Mouse (Mus musculus): ENCODE results near the gene Isoc2b.
"Not testable (repeated sequence)": the region's sequence is repeated elsewhere in the genome, so short reads cannot be mapped to it uniquely, and the experiment has no call there.

Isoc2b gene

DNA sequence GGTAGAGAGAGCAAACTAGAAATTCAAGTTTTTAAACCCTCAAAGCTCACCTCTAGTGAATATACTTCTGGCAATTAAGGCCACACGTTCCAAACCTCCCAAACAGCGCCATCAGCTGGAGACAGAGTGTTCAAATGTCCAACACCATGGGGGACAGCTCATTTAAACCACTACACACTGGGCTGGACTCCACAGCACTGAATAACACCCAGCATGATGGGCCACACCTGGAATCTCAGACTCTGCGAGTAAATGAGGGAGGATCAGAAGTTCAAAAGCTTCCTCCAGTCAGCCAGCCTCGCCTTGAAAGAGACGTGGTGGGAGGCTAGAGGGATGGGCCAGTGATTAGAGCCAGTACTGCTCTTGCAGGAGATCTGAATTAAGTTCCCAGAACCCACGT, at the start of gene Isoc2b:
Gene Isoc2b (minus strand): TSS at position 126 of the 400 bp plus-strand sequence.
- no peak for DNase-seq (ENCODE audit: low spot score in 2 of 2)

DNA sequence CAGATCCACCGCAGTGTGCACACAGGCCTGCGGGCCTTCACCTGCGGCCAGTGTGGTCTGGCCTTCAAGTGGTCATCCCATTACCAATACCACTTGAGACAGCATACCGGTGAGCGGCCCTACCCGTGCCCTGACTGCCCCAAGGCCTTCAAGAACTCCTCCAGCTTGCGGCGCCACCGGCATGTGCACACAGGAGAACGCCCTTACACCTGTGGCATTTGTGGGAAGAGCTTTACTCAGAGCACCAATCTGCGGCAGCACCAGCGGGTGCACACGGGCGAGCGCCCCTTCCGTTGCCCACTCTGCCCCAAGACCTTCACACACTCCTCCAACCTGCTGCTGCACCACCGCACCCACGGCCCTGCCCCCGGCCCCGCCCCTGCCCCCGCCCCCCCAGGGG, 49.0 kb upstream of the Isoc2b start:
- no peak for DNase-seq (ENCODE audit: low spot score in 2 of 2)

DNA sequence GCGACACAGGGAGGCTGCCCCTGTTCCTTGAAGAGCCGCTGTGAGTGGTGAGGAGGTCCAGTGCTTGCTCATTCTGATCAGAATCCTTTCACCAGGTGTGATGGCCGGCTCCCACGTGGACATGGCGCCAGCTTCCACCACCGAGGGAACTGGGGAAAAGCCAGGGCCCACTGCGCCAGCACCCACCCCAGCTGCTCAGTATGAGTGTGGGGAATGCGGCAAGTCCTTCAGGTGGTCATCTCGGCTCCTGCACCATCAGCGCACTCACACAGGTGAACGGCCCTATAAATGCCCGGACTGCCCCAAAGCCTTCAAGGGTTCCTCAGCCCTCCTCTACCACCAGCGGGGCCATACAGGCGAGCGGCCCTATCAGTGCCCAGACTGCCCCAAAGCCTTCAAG, 48.6 kb upstream of the Isoc2b start:
- DNase-seq (ENCODE audit: low spot score in 2 of 2) = no peak

DNA sequence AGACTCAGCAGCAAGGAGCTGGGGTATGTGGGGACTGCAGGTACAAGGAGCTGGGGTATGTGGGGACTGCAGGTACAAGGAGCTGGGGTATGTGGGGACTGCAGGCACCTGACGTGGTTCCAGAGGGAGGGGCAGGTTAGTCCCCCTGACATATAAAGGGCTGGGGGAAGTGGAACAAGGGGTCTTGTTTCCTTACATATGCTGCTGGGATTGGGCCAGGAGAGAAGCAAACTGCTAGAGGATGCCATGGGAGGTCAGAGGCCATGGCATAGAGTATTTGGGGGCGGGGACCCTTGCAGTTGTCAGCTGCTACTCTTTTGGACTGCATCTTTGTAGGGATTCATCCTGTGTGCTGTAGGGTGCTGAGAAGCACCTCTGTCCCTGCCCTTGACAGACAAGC, 47.4 kb upstream of the Isoc2b start:
- DNase-seq (ENCODE audit: low spot score in 2 of 2) = no peak

DNA sequence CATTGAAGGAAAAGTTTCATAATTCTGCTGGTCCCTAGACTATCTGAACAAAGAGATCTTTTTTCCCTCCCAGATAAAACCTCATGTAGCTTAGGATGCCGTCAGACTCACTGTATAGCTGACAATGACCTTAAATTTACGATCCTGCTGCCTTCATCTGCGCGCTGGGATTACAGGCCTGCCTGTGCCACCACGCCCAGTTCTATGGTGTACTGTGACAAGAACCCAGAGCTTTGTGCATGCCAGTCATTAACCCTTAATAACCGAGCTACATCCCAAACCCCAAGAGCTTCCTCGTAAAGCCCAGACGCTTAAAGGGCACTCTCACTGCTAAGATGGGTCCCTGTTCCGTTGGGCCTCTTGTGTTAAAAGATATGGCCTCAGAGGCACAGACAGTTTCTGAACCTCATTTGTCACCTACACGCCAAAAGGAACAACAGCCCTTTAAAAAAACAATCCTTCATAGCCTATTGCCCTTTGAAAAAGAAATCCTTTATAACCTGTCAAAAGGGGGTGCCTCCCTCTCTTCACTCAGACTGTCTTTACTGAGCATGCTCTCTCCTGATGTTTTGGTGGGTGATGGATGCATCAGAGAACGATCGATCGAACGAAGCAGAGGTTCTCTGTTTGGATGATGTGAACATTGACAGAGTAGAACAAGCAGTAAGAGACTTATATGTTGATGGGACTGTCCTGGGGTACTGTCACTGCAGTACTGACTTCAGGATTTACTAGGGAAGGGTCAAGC, 45.8 kb upstream of the Isoc2b start:
- peak in 1 of 2 experiments; percentile 44 for DNase-seq (ENCODE audit: low spot score in 2 of 2)

DNA sequence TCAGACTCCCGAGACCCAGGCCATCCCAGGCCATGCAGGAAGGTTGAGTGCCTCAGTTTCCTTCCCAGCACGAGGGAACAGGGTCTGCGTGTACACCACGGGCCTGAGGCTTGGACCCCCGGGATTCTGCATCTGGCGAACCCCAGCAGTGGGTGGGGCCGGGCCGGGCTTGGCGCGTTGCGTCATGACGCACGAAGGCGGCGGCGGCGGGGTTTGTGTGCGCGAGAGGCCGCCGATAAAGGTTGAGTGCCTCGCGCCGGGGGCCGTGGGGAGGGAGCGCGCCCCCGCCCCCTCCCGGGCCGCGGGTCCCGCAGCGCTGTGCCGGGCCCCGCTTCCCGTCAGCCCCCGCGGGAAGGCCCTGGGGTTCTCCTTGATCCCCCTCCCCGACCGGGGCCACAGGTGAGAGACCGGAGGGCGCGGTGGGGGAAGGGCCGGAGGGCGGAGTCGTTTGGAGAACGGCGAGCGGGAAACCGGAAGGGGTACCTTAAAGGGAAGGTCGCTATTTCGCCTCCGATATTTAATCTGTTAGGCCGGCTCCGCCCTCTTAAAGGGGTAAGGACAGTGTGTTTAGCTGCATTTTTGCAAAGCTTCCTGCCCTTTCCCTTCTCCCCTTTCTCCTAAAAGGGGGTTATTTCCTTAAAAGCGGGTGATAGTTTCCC, 45.1 kb upstream of the Isoc2b start, which contains the start of gene Zfp628:
Gene Zfp628 (plus strand): TSS at position 211 of the 659 bp plus-strand sequence.
- DNase-seq (ENCODE audit: low spot score in 2 of 2) = peak; percentile 92 to 98

DNA sequence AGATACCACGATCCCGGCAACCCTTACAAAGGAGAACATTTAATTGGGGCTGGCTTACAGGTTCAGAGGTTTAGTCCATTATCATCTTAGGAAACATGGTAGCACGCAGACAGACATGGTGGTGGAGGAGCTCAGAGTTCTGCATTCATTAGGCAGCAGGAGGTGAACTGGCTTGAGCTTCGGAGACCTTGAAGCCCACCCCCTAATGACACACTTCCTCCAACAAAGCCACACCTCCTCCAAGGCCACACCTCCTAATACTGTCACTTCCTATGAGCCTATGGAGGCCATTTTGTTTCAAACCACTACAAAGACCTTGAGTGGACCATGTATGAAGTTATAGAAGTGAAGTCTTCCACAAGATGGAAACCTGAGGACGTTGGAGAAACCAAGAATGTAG, 42.2 kb upstream of the Isoc2b start:
- no peak for DNase-seq (ENCODE audit: low spot score in 2 of 2)

DNA sequence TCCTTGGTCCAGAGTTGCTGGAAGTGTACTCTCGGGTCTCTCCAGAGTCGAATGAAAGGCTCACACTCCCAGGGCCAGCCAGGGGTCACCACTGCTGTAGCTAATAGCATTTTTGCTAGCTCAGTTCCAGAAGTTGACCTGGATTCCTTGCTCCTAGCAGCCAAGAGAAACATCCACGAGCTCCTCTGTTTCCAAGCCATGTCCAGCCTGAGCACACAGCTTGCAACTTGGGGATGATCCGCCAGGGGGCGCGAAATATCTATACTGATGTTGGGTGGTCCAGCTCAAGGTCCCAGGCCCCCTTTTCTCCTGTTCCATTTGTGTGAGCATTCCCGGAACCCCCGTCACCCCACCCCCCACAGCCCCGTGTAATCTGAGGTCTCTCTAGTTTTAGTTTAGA, 41.5 kb upstream of the Isoc2b start:
- DNase-seq (ENCODE audit: low spot score in 2 of 2) = peak in 1 of 2 experiments; percentile 61

DNA sequence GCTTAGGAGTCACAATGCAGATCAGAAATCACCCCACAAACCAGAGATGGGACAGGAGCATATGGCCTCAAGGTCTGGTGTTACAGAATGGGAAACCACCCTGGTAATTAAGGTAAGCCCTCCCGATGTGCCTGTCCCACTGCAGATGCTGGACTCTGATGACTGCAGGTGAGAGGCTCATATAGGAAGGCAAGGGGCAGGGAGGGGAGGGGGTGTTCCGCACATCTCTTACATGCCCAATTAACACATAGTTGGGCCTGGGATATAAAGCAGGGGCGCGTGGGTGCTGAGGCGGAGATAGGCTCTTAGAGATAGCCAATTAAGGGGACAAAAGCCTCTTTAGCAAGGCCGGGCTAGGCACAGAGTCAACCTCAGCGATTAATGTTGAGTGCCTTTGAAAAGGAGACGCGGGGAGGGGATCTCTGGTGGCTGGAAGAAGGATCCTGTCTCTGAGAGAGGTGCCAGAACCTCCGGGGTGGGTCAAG, 36.5 kb upstream of the Isoc2b start, which contains the start of gene Gm36210:
Gene Gm36210 (minus strand): TSS at position 51 of the 485 bp plus-strand sequence.
- no peak for DNase-seq (ENCODE audit: low spot score in 2 of 2)

DNA sequence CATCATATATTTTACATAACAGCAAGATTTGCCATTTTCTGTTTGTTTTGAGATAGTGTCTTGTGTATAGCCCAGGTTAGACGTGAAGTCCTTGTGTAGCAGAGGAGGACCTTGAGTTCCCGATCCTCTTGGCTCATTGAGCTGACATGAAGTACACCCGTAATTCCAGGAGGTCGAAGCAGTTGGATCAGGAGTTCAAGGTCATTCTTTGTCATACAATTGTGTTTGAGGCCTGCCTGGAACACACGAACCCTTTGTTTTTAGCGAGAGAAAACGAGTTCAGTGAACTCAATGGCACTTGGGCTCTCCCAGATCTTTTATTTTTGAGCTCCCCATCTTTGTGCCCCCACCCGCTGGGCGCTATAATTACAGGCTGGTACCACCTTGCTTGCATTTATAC, 32.3 kb upstream of the Isoc2b start:
- DNase-seq (ENCODE audit: low spot score in 2 of 2) = no peak

DNA sequence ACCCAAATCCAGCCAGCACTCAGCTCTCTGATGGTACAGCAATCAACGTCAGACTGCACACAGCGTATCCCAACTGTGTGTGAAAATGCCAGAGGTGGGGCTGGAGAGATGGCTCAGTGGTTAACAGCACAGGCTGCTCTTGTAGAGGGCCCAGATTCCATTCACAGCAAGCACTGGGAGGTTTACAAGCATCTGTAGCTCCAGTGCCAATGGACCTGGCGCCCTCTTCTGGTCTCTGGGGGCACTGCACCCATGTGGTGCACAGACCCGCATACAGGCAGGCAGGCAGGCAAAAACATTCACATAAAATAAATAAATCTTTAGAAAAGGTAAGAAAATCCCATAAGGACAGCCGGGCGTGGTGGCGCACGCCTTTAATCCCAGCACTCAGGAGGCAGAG, 31.1 kb upstream of the Isoc2b start:
- peak in 1 of 2 experiments; percentile 53 for DNase-seq (ENCODE audit: low spot score in 2 of 2)

DNA sequence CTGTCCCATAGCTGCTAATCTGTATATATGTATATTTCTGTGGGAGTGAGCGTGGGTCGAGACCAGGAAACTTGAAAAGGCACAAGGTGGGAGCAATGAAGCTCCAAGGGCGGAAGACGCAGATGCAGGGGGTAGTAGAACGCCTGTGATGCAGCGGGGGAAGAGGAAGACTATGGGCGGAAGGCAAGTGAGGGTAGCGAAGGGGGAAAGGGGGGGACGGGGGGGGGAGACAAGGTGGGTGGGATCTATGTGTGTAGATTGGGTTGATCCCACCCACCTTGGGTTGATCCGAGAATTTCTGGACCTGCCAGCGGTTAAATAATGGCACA, 30.4 kb upstream of the Isoc2b start:
- no peak for DNase-seq (ENCODE audit: low spot score in 2 of 2)

DNA sequence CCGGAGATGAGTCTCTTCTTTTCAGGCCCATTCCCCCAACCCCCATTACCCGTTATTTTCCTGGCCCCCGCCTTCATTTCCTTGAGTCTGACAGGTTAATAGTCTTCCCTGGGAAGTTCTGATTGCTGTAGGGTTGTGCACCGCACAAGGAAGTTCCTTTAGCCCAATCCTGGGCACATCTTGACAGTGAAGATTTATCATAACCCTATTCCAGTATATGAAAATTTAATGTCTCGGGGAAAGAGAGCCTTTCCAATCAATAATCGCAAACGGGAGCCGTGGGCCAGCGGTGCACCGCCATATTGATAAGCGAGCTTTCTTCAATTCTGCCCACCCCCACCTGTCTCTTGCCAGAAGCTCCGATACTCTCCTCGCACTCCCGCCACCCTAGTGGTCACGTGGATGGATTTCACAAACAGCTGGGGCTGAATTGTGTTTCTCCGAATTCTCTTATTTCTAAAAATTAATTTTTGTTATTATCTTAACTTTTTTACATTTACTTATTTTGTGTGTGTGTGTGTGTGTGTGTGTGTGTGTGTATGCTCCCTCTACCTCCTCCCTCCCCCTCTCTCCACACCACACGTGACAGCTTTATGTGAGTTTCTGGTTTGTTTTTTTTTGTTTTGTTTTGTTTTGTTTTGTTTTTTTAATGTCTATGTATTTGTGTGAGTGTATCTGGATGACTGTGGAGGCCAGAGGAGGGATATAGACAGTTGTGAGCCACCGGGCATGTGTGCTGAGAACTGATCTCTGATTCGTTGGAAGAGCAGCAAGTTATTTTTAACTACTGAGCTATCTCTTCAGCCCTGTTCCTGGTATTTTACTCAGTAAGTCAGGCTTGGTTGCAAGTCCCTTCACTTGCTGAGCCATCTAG, 29.8 kb upstream of the Isoc2b start:
- no peak for DNase-seq (ENCODE audit: low spot score in 2 of 2)

DNA sequence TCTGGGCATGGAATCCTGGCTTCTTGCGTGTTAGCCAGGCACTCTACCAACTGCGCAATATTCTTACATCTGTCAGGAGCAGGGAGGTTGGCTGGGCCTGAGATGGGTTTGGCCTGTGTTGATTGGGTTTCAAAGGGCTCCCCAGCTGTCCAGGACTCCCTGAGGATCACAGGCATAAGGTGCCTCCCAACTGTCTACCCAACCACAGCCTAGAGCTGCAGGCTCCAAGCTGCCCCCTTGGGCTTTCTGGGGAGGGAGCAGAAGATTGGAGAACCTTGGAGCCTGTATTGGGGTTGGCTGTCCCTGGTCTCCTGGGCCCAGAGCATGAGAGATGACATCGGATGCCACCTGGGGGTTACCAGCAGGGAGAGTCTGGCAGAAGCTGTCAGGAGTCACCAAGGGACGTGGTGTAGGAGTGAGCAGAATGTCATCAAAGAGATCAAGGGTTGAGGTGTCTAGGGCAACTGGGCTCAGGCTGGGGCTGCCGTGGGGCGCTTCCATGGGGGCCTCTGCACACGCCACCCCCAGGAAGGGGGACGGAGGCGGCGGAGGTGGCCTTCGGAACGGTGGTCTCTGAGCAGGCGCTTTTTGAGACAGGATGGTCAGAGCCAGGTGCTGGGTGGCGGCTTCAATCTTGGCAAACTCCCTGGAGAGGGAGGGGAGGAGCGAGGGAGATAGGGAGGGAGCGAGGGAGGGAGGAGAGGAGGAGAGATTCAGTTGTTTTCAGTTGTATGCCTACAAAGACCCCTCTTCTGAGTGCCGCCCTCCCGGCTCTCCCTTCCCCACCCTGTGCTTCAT, 29.0 kb upstream of the Isoc2b start:
- DNase-seq (ENCODE audit: low spot score in 2 of 2) = no peak

DNA sequence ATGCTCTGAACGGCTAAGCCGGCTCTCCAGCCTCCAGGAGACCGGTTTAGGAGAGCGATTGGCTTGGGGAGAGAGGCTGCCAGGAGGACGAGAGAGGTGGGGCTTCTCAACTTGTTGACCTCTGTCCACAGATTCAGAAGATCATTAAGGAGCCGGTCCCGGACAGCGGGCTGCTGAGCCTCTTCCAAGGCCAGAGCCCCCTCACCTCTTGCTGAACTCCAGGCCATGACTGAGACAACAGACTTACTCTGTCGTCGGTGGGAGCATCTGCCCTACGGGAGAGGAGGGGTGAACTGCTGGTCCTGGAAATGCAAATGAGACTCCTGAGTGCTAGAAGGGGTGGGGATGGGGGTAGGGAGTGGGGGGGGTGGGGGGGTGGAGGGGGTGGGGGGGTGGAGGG, 25.1 kb upstream of the Isoc2b start:
- no peak for DNase-seq (ENCODE audit: low spot score in 2 of 2)

DNA sequence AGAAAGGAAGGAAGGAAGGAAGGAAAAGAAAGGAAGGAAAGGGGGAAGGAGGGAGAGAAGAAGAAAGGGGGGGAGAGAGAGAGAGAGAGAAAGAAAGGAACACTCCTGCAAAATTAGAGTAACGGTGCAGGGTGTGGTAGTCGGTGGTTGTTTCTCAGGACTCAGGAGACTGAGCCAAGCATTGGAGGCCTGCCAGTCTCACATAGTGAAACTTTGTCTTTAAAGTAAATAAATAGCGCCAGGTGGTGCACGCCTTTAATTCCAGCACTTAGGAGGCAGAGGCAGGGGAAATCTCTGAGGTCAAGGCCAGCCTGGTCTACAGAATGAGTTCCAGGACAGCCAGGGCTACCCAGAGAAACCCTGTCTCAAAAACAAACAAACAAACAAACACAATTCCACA, 16.6 kb upstream of the Isoc2b start:
- DNase-seq (ENCODE audit: low spot score in 2 of 2) = no peak

DNA sequence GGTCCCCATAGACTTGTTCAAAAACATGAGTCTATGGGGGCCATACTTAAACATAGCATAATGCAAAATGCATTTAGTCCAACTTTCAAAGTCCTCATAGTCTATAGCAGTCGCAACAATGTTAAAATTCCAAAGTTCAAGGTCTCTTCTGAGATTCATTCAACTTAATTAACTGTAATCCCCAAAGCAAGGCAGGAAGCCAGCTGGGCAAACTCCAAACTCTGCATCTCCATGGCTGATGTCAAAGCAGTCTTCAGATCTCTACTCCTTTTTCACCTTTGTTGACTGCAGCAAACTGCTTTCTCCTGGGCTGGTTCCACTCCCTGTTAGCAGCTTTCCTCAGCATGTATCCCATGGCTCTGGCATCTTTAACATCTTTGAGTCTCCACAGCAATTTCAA, 9.0 kb upstream of the Isoc2b start:
- not testable (repeated sequence) for DNase-seq (ENCODE audit: low spot score in 2 of 2)

DNA sequence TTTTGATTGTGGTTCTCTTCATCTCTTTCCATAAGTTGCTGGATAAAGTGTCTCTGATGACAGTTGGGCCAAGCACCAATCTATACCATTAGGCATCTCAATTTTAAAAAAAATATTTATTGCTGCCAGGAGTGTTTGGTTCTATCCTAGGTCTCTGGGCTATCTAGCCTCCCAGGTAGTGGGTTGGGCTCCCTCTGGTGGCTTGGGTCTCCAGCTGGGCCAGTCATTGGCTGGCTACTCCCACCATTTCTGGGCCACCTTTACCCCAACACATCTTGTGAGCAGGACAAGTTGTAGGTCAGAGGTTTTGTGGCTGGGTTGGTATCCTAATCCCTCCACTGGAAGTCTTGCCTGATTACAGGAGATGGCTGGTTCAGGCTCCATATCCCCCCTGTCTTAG, 8.1 kb upstream of the Isoc2b start:
- peak in 1 of 2 experiments; percentile 49 for DNase-seq (ENCODE audit: low spot score in 2 of 2)

DNA sequence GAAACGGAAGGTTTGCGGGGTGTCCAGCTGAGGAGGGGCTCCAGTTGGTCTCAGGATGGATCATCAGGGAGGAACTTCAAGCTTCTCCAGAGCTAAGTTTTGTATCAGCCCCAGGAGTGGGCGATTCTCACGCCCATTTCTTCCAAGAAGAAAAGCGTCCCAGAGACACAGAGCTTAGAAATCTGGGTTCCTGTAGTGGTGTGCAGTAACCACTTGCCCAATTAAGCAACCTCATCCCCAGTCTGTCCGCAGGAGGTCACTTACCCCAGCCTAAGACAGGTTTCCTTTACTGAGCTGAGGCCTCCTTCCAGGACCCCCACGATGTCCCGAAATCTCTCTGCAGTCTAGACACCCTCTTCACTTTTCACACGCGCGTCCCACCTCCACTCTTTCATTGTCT, 7.2 kb upstream of the Isoc2b start:
- DNase-seq (ENCODE audit: low spot score in 2 of 2) = no peak

DNA sequence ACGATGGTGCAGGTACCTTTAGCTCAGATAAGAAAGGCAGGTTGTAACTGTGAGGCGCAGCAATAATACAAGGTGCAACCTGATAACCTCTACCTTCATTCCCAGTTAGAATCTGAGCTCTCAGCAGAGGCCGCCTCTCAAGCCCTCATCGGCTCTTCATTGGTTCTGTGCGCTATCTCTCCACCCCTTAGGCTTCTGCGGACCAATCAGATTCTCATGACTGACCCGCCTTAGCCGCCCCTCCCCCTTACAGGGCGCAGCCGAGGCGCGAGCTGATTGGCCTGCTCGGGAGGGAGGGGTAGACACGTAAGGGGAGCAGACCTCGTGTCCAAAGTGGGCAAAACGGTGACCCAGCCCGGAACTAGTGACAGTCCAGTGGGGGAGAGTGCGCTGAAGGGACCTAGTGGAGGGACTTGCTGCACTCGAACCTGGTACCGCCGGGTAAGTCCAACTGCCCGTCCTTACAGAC, 6.7 kb upstream of the Isoc2b start, which contains the start of gene Isoc2a:
Gene Isoc2a (plus strand): TSS at position 401 of the 469 bp plus-strand sequence.
- peak; percentile 85 for DNase-seq (ENCODE audit: low spot score in 2 of 2)

DNA sequence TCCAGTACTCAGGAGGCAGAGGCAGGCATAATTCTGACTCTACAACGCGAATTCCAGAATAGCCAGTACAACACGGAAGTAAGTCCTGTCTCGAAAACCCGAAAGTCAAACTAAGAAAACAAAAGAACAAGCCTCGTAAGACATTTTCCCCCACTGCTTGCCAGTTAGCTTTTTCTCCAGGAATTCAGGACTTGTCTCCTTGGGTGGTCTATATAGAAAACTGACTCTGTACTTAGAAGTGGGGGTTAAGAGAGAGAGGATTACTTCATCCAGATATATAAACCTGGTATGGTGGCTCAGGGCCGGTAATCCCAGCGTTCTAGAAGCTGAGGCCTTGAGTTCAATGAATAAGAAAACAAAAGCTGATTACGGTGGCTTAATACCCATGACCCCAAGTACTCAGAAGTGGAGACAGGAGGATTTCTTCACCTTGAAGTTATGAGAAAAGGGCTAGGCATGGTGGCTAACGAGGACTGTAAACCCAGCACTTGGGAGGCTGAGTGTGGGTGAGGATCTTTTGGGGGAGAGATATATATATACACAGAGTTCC, 3.4 kb downstream of the Isoc2b start:
- no peak for DNase-seq (ENCODE audit: low spot score in 2 of 2)
